Mouse (Mus musculus) thymus, adult 2 months (tissue): ENCODE data around the gene Olfr1496.

Source experiments
- CTCF ChIP-seq: fragments of 200-500 bp; IDR thresholded peaks from 2 replicates; pipeline ENCODE4 v1.5.1; 2012; ENCODE audit warnings: mild to moderate bottlenecking, control low read depth, low read length, moderate library complexity, borderline replicate concordance; ENCODE audit not compliant: control insufficient read depth, poor library complexity, insufficient read depth; ENCODE audit errors: extremely low read depth
- POLR2A ChIP-seq: fragments of 200-500 bp; IDR thresholded peaks from 2 replicates; pipeline ENCODE4 v1.6.1; 2012; ENCODE audit warnings: mild to moderate bottlenecking, low read length, control low read depth, moderate library complexity; ENCODE audit not compliant: control insufficient read depth, poor library complexity, insufficient read depth; ENCODE audit errors: extremely low read depth

GRCm38 (mm10) chr19:13777578-13777977 is at the start of gene Olfr1496:
- TF ChIP-seq CTCF, result no peak
- no peak for TF ChIP-seq POLR2A
